Mouse (Mus musculus): ENCODE data around the gene Sdf2.

DNA sequence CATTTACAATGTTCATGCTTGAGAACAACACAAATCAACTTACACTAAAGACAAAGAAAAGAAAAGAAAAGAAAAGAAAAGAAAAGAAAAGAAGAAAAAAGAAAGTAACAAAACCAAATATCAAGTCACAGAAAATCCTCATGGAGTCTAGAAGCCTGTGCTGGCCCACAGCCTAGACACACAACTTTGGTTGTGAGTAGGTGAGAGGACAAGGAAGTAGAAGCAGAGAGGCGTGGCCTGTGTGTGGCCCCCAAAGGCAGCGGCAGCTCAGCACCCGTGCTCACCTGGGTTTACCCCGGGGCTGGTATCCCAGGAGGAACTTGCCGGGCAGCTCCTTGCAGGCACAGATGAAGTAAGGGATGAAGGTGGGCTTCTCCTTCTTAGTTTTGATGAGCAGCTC is 34.0 kb upstream of the Sdf2 start:
- TF ChIP-seq CTCF (IDR thresholded peaks at IDR 0.05; ENCODE audit: borderline replicate concordance, insufficient read depth, low read depth, low read length), result no peak
- TF ChIP-seq POLR2A (IDR thresholded peaks at IDR 0.05; ENCODE audit: borderline replicate concordance, insufficient read depth, low read length), result no peak
